Mouse (Mus musculus) liver, postnatal 0 days (tissue): ENCODE data around the gene Gm49322.

Experiments used
- CTCF ChIP-seq: sonication (generic); IDR thresholded peaks from 2 replicates; pipeline ENCODE4 v1.5.1; 2016; ENCODE audit warnings: antibody characterized with exemption, low read depth
- EP300 ChIP-seq: IDR thresholded peaks from 2 replicates; pipeline ENCODE4 v1.6.1; 2016; ENCODE audit warnings: antibody characterized with exemption, low read depth, mild to moderate bottlenecking

GRCm38 (mm10) chr10:80653156-80653720 lies 47.4 kb downstream of the Gm49322 start:
- TF ChIP-seq EP300 (no peak), CTCF (no peak)
